Mouse (Mus musculus) left cerebral cortex, postnatal 4 days (tissue): ENCODE data around the gene Zfp27. TPM values are rescaled to one million over a fixed set of nuclear protein-coding genes. Genes with fewer than 3 reads are reported as not detected.
A peak's percentile ranks its signal among the peaks of the same experiment; 100 is the strongest.

Experiments used
- DNase-seq: peaks from one replicate; pipeline ENCODE4 v3.0.0-alpha.2; 2022
- intact Hi-C: fragments of 180-260 bp; cut with DNase I; formaldehyde crosslinking; loops from one replicate; pipeline ENCODE4 v1.15.1; 2025
- total RNA-seq, 2 experiments: library from RNA; stranded (reverse); gene quantifications; 2 replicates each; pipeline ENCODE4 v1.2.3; 2021

Gene Zfp27
- total RNA-seq = 10 to 100 TPM; 19.5 to 22.5 TPM

- intact Hi-C loops = no loop called here
- peak; percentile 86 for DNase-seq
Observed at GRCm38 (mm10) chr7:29905966-29906681, at the start of gene Zfp27. Zfp27 (minus strand) TSS chr7:29906572.

- intact Hi-C loops = no loop called here
- DNase-seq = peak; percentile 23
Observed at GRCm38 (mm10) chr7:29954731-29955130, 48.4 kb upstream of the Zfp27 start.

GRCm38 (mm10) chr7:29953513-29954401, 47.4 kb upstream of the Zfp27 start, which contains the start of gene Zfp74:
Zfp74 (minus strand) TSS chr7:29954089.
- intact Hi-C loops = no loop called here
- peak; percentile 75 for DNase-seq

GRCm38 (mm10) chr7:29953086-29953485, 46.7 kb upstream of the Zfp27 start:
- intact Hi-C loops = no loop called here
- DNase-seq = no peak

GRCm38 (mm10) chr7:29944201-29944600, 37.8 kb upstream of the Zfp27 start:
- no peak for DNase-seq
- intact Hi-C loops = no loop called here

- DNase-seq = no peak
- intact Hi-C loops = no loop called here
Observed at GRCm38 (mm10) chr7:29943720-29944119, 37.3 kb upstream of the Zfp27 start.

GRCm38 (mm10) chr7:29942740-29943139, 36.4 kb upstream of the Zfp27 start:
- DNase-seq = no peak
- intact Hi-C loops = no loop called here

GRCm38 (mm10) chr7:29941027-29941426, 34.7 kb upstream of the Zfp27 start:
- intact Hi-C loops = no loop called here
- no peak for DNase-seq

- DNase-seq = no peak
- intact Hi-C loops = no loop called here
Observed at GRCm38 (mm10) chr7:29938856-29939255, 32.5 kb upstream of the Zfp27 start.

- intact Hi-C loops = no loop called here
- no peak for DNase-seq
Observed at GRCm38 (mm10) chr7:29922780-29923179, 16.4 kb upstream of the Zfp27 start.

- intact Hi-C loops = no loop called here
- no peak for DNase-seq
Observed at GRCm38 (mm10) chr7:29921439-29922093, 15.2 kb upstream of the Zfp27 start.

- no peak for DNase-seq
- intact Hi-C loops = no loop called here
Observed at GRCm38 (mm10) chr7:29918062-29918453, 11.7 kb upstream of the Zfp27 start.

GRCm38 (mm10) chr7:29917371-29918061, 11.1 kb upstream of the Zfp27 start:
- intact Hi-C loops = no loop called here

GRCm38 (mm10) chr7:29912172-29912571, 5.8 kb upstream of the Zfp27 start:
- intact Hi-C loops = no loop called here
- no peak for DNase-seq

More at GRCm38 (mm10) chr7:29917371-29918061, 11.1 kb upstream of the Zfp27 start:
- no peak for DNase-seq

GRCm38 (mm10) chr7:29910252-29910651, 3.9 kb upstream of the Zfp27 start:
- DNase-seq = no peak
- intact Hi-C loops = no loop called here

GRCm38 (mm10) chr7:29908130-29908950, 2.0 kb upstream of the Zfp27 start, which contains the start of gene Zfp383:
Zfp383 (plus strand) TSS chr7:29908223.
- DNase-seq = peak; percentile 86
- intact Hi-C loops = no loop called here

- intact Hi-C loops = no loop called here
Observed at GRCm38 (mm10) chr7:29907206-29907605, 834 bp upstream of the Zfp27 start.

GRCm38 (mm10) chr7:29906682-29907058, 298 bp upstream of the Zfp27 start:
- no peak for DNase-seq
- intact Hi-C loops = no loop called here

More at GRCm38 (mm10) chr7:29907206-29907605, 834 bp upstream of the Zfp27 start:
- no peak for DNase-seq

- intact Hi-C loops = no loop called here
- DNase-seq = no peak
Observed at GRCm38 (mm10) chr7:29904101-29904500, 2.3 kb downstream of the Zfp27 start.

GRCm38 (mm10) chr7:29898351-29898750, 8.0 kb downstream of the Zfp27 start:
- intact Hi-C loops = no loop called here
- DNase-seq = no peak
